Mouse (Mus musculus) kidney, adult 2 months (tissue): ENCODE measurements around the gene Pde4d. TPM values are rescaled to one million over a fixed set of nuclear protein-coding genes. Genes with fewer than 3 reads are reported as not detected.

Source experiments
- DNase-seq: peaks from one replicate; pipeline ENCODE4 v3.0.0; 2021
- H3K27ac ChIP-seq: fragments of 200-500 bp; 2 replicates; pipeline ENCODE4 v1.5.1; 2012; ENCODE audit warnings: low read depth, low read length, control low read depth, inconsistent platforms; ENCODE audit not compliant: insufficient read depth
- H3K27me3 ChIP-seq: fragments of 200-500 bp; replicated peaks from 2 replicates; pipeline ENCODE4 v1.6.1; 2012; ENCODE audit warnings: mild to moderate bottlenecking, moderate library complexity, low read length, inconsistent platforms; ENCODE audit not compliant: control insufficient read depth, insufficient read depth
- H3K36me3 ChIP-seq: fragments of 200-500 bp; 2 replicates; pipeline ENCODE4 v1.6.1; 2012; ENCODE audit warnings: mild to moderate bottlenecking, moderate library complexity, low read length, inconsistent platforms; ENCODE audit not compliant: control insufficient read depth, insufficient read depth
- H3K4me1 ChIP-seq: fragments of 200-500 bp; 2 replicates; pipeline ENCODE4 v1.6.1; 2011; ENCODE audit warnings: low read length; ENCODE audit not compliant: control insufficient read depth, insufficient read depth
- H3K4me3 ChIP-seq: fragments of 200-500 bp; 2 replicates; pipeline ENCODE4 v1.5.1; 2011; ENCODE audit warnings: mild to moderate bottlenecking, low read depth, low read length, control low read depth; ENCODE audit not compliant: insufficient read depth
- CTCF ChIP-seq: fragments of 200-500 bp; conservative IDR thresholded peaks from 2 replicates; pipeline ENCODE4 v1.5.1; 2011; ENCODE audit warnings: low read depth, mild to moderate bottlenecking, control low read depth, low read length, moderate library complexity, mixed read lengths; ENCODE audit not compliant: insufficient read depth, insufficient read length
- POLR2A ChIP-seq: fragments of 200-500 bp; IDR thresholded peaks from one replicate; pipeline ENCODE4 v1.6.1; 2011; ENCODE audit warnings: low read depth, low read length, control low read depth
- WGBS: fragments of 180-500 bp; shearing (Covaris S2); methylation state at CpG from one replicate; pipeline ENCODE4 v1.1.7; 2018; 5-methylcytosine and 5-hydroxymethylcytosine counted together
- polyA plus RNA-seq: library from polyadenylated mRNA; depleted of rRNA; stranded (reverse); fragments of >200 nt; gene quantifications from 2 replicates; pipeline ENCODE4 v1.2.3, GENCODE M21; 2012

Gene Pde4d
- polyA plus RNA-seq, 1 experiment = 18.3 TPM

- no peak for DNase-seq
- H3K27ac ChIP-seq = no peak overlapping the region
- TF ChIP-seq POLR2A = no peak
- no peak for TF ChIP-seq CTCF
- 81% methylated on average over 4 of the region's 4 CpGs for WGBS
- no peaks in the 10 kb centered on the region for H3K27me3 ChIP-seq
- no peaks in the 10 kb centered on the region for H3K36me3 ChIP-seq
- H3K4me3 ChIP-seq = no peak overlapping the region
- peaks cover 3% of the 10 kb centered on the region; the same call in 1 of the 2 replicates for H3K4me1 ChIP-seq
Observed at GRCm38 (mm10) chr13:109508472-109508871, 1058.7 kb downstream of the Pde4d start.

GRCm38 (mm10) chr13:109518194-109518593, 1068.4 kb downstream of the Pde4d start:
- no peak overlapping the region for H3K4me3 ChIP-seq
- H3K27ac ChIP-seq = no peak overlapping the region
- H3K27me3 ChIP-seq = no peaks in the 10 kb centered on the region
- H3K4me1 ChIP-seq = no peaks in the 10 kb centered on the region
- 91% methylated on average over 1 of the region's 1 CpGs for WGBS
- no peaks in the 10 kb centered on the region for H3K36me3 ChIP-seq
- TF ChIP-seq POLR2A (no peak), CTCF (no peak)
- DNase-seq = no peak

GRCm38 (mm10) chr13:109519485-109519884, 1069.7 kb downstream of the Pde4d start:
- Histone ChIP-seq H3K4me1 (no peaks in the 10 kb centered on the region), H3K27ac (no peak overlapping the region), H3K27me3 (no peaks in the 10 kb centered on the region), H3K4me3 (no peak overlapping the region), H3K36me3 (no peaks in the 10 kb centered on the region)
- peak; percentile 14 for DNase-seq
- 28% methylated on average over 3 of the region's 3 CpGs for WGBS
- no peak for TF ChIP-seq POLR2A
- TF ChIP-seq CTCF = no peak

DNA sequence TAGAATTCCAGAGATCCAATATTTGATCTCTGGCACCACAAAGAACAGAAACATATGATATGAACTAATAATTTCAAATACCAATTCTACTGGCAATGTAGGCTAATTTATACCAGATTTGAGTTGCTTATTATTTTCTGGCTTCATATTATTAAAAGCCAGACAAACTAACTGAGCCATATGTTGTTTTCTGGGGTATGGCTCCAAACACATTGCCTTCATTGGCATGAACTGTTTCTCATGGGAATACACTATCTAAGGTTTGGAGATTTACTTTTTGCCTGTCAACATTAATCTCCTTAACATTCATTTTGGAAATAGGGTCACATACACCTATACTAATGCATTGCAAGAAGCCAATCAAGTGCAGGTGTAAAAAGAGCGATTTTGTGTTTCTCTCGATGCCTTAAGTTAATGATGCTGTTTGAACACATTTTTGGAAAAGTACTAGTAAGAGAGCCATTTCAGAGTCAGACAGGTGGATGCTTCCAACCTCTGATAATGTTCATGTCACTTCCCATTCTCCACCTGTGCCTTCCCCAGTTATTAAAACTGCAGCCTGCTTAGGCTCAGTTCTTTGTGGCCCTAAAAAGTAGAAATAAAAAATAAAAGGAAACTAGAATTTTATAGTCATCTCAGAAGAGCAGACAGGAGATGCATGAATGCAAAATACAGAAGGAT, 1070.4 kb downstream of the Pde4d start:
- H3K27ac ChIP-seq = no peak overlapping the region
- 87% methylated on average over 2 of the region's 2 CpGs for WGBS
- H3K27me3 ChIP-seq = no peaks in the 10 kb centered on the region
- no peak for DNase-seq
- H3K4me1 ChIP-seq = no peaks in the 10 kb centered on the region
- no peaks in the 10 kb centered on the region for H3K36me3 ChIP-seq
- TF ChIP-seq CTCF (no peak), POLR2A (no peak)
- no peak overlapping the region for H3K4me3 ChIP-seq

- DNase-seq = no peak
Observed at GRCm38 (mm10) chr13:109533838-109534523, 1084.2 kb downstream of the Pde4d start.

DNA sequence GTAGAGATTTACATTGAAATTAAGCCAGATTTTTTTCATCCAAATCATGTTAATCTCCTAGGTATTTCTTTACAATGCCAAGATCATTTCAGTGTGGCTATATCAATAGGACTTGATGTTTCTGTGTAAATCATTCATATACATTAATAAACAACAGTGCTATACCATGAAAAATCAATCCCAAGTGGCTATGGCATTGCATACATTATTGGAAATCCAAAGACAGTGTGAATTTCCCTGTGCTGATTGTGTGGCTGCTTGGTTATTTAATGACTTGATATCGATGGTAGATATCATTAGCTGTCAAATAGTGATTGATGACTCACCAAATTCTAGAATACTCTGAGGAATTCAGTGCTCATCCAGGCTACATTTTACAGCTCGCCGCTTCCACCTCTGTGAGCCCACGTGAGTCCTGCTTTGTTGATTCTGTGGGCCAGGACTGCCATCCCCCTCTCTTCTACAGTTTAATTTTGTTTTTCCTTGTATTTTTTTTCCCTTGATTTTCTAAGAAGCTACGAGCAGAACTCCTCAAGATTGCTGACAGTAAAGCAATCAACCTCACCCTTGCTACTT, 1085.0 kb downstream of the Pde4d start:
- 58% methylated on average over 5 of the region's 5 CpGs for WGBS
- Histone ChIP-seq H3K36me3 (no peaks in the 10 kb centered on the region), H3K4me1 (no peaks in the 10 kb centered on the region), H3K27me3 (no peaks in the 10 kb centered on the region), H3K27ac (no peak overlapping the region), H3K4me3 (no peak overlapping the region)
- TF ChIP-seq CTCF (no peak), POLR2A (no peak)
- no peak for DNase-seq

More at GRCm38 (mm10) chr13:109533838-109534523, 1084.2 kb downstream of the Pde4d start:
- Histone ChIP-seq H3K4me1 (no peaks in the 10 kb centered on the region), H3K27ac (no peak overlapping the region), H3K36me3 (no peaks in the 10 kb centered on the region), H3K4me3 (no peak overlapping the region), H3K27me3 (no peaks in the 10 kb centered on the region)
- TF ChIP-seq POLR2A (no peak), CTCF (no peak)
- 89% methylated on average over 3 of the region's 3 CpGs for WGBS

DNA sequence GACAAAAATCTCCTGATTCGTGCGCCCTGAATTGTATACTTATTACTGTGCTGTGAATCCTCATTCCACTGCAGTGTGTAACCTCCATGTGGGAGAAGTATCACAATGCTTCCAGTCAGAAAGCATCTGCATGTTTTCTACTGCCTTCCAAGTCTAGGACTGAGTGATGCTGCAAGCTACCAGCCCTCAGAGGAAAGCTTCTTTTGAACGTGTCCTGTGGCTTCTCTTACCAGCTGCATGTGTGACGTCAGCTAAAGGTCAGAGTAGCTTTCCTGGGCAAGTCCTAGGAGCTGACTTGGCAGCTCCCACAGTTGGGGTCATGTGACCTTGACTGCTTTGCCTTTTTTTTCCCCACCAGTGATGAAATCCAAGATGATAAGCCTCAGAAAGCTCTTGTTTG, 1086.9 kb downstream of the Pde4d start:
- Histone ChIP-seq H3K4me1 (peaks cover 4% of the 10 kb centered on the region; the same call in 1 of the 2 replicates), H3K27me3 (no peaks in the 10 kb centered on the region), H3K4me3 (no peak overlapping the region), H3K36me3 (no peaks in the 10 kb centered on the region), H3K27ac (no peak overlapping the region)
- 59% methylated on average over 4 of the region's 4 CpGs for WGBS
- TF ChIP-seq CTCF = no peak
- TF ChIP-seq POLR2A = no peak
- peak; percentile 56 for DNase-seq
